Comparison of ENCODE assay signal across 8 mouse cellular contexts in the genomic region with DNA sequence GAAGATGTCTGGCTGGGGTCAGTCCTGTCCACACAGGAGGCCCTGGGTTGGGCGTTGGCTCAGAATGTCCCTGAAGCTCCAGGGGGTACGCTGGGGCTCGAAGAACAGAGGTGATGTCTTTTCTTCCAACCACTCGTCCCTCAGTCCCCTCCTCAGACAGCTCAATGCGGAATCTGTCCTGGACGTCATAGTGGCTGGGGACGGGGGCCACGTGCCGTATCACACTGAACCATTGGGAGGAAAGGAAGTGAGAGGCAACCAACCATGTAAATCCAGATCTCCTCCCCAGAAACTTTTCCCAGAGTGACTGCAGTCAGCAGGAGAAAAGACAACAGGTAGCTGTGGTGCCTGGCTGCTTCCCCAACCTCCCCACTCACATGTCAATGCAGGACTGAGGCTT. TPM values are rescaled to one million over a fixed set of nuclear protein-coding genes. Genes with fewer than 3 reads are reported as not detected.
DNase-seq lines count a peak whose midpoint lies in the region; ATAC-seq and TF ChIP-seq lines count a peak whose summit lies in the region.

No protein-coding gene starts in this region.

- H3K4me2 ChIP-seq in embryonic facial prominence, embryonic 12.5 days (replicated peaks), result peak overlapping the region; percentile 96
- peak overlapping the region; percentile 93 for H3K4me2 ChIP-seq in intestine, embryonic 15.5 days (replicated peaks)
- H3K4me2 ChIP-seq in myocyte (ENCODE audit: low read depth), result peak overlapping the region; percentile 96

- peaks cover 27% of the 10 kb centered on the region for H3K4me1 ChIP-seq in embryonic facial prominence, embryonic 12.5 days
- H3K4me1 ChIP-seq in intestine, embryonic 15.5 days (replicated peaks), result peaks cover 20% of the 10 kb centered on the region

- H3ac ChIP-seq in myocyte (ENCODE audit: control insufficient read depth, insufficient read length), result no peak overlapping the region

- peak overlapping the region; percentile 74; the same call in 1 of the 2 replicates for H3K9ac ChIP-seq in embryonic facial prominence, embryonic 12.5 days
- peak overlapping the region; percentile 86 for H3K9ac ChIP-seq in intestine, embryonic 15.5 days

- H3K36me3 ChIP-seq in embryonic facial prominence, embryonic 12.5 days, result peaks cover 9% of the 10 kb centered on the region
- no peaks in the 10 kb centered on the region for H3K36me3 ChIP-seq in intestine, embryonic 15.5 days
- H3K36me3 ChIP-seq in myocyte (ENCODE audit: control insufficient read depth, insufficient read depth), result no peaks in the 10 kb centered on the region

- no peak for TF ChIP-seq CTCF in layer of hippocampus, adult 2 months (conservative IDR thresholded peaks at IDR 0.05)

- H3K27me3 ChIP-seq in embryonic facial prominence, embryonic 12.5 days, result no peaks in the 10 kb centered on the region
- H3K27me3 ChIP-seq in intestine, embryonic 15.5 days (replicated peaks), result no peaks in the 10 kb centered on the region
- no peaks in the 10 kb centered on the region for H3K27me3 ChIP-seq in myocyte (ENCODE audit: control insufficient read depth, insufficient read depth, insufficient read length)

- 0 out of 2 replicates have a peak overlapping the region, but pooled peaks have one; percentile 95 for H3K27ac ChIP-seq in layer of hippocampus, adult 2 months
- H3K27ac ChIP-seq in embryonic facial prominence, embryonic 12.5 days, result no peak overlapping the region; the same call in 1 of the 2 replicates
- H3K27ac ChIP-seq in intestine, embryonic 15.5 days, result peak overlapping the region; percentile 66

- no peak for DNase-seq in layer of hippocampus, adult 2 months (ENCODE audit: low spot score in 2 of 2)
- no peak for DNase-seq in layer of hippocampus, postnatal 10 days (ENCODE audit: low spot score in 2 of 2)
- no peak for DNase-seq in thymus, postnatal 4 days
- DNase-seq in urinary bladder, postnatal 4 days (ENCODE audit: low spot score in 2 of 2), result no peak
- DNase-seq in right cerebral cortex, postnatal 25 days, result no peak

- peaks cover 13% of the 10 kb centered on the region for H3K79me2 ChIP-seq in myocyte (ENCODE audit: control insufficient read depth, insufficient read depth)

- H3K9me3 ChIP-seq in embryonic facial prominence, embryonic 12.5 days, result no peaks in the 10 kb centered on the region
- H3K9me3 ChIP-seq in intestine, embryonic 15.5 days, result no peaks in the 10 kb centered on the region

- no peak for TF ChIP-seq POLR2A in myocyte (IDR thresholded peaks at IDR 0.05; ENCODE audit: insufficient read length, low read depth)

- ATAC-seq in embryonic facial prominence, embryonic 12.5 days (ENCODE audit: insufficient number of reproducible peaks, insufficient read depth, low FRiP score, low TSS enrichment), result no peak
- no peak for ATAC-seq in intestine, embryonic 15.5 days

- WGBS in embryonic facial prominence, embryonic 12.5 days, result 58% methylated on average over 9 of the region's 9 CpGs
- WGBS in intestine, embryonic 15.5 days, result 72% methylated on average over 9 of the region's 9 CpGs

- peak overlapping the region; percentile 96 for H3K4me3 ChIP-seq in layer of hippocampus, adult 2 months
- peak overlapping the region; percentile 64 for H3K4me3 ChIP-seq in embryonic facial prominence, embryonic 12.5 days
- H3K4me3 ChIP-seq in intestine, embryonic 15.5 days (replicated peaks), result peak overlapping the region; percentile 66
- peak overlapping the region; percentile 56 for H3K4me3 ChIP-seq in myocyte

TF ChIP-seq in myocyte, 11 proteins besides CTCF, POLR2A, EP300 and RAD21:
- TF ChIP-seq E2F4 (IDR thresholded peaks at IDR 0.05; ENCODE audit: insufficient read depth) (no peak), MYOD1 (IDR thresholded peaks at IDR 0.05; ENCODE audit: control insufficient read depth in 1 of 3, insufficient read length in 2 of 3, low read depth in 2 of 3) (no peak), TCF12 (IDR thresholded peaks at IDR 0.05; ENCODE audit: insufficient read depth, poor library complexity, severe bottlenecking) (no peak), USF1 (IDR thresholded peaks at IDR 0.05; ENCODE audit: low read depth) (no peak), SRF (IDR thresholded peaks at IDR 0.05; ENCODE audit: control insufficient read depth, insufficient read length, low read depth) (no peak), REST (IDR thresholded peaks at IDR 0.05; ENCODE audit: insufficient read depth, insufficient read length) (no peak), MYOG (IDR thresholded peaks at IDR 0.05; ENCODE audit: control insufficient read depth in 1 of 3, insufficient read depth in 1 of 3, insufficient read length in 2 of 3, low read depth in 2 of 3) (no peak), CEBPB (IDR thresholded peaks at IDR 0.05; ENCODE audit: insufficient read depth, poor library complexity, severe bottlenecking) (no peak), MAX (IDR thresholded peaks at IDR 0.05; ENCODE audit: low read depth) (no peak), POLR2AphosphoS2 (IDR thresholded peaks at IDR 0.05; ENCODE audit: insufficient read length, low read depth) (no peak), TCF3 (IDR thresholded peaks at IDR 0.05; ENCODE audit: insufficient read length, low read depth) (no peak)
TF ChIP-seq in myocyte: peak in this region for 0.

RNA-seq across cellular contexts. Expression of a gene that starts 1.3 kb away (rescaled TPM):
- 10 to 100 TPM; 26.2 to 29.3 TPM for total RNA-seq in layer of hippocampus, adult 2 months (2021)
- 10 to 100 TPM; 46.1 to 51.8 TPM for total RNA-seq in layer of hippocampus, postnatal 10 days (2021)
- 28.4 and 28.7 TPM in 2 replicates for polyA plus RNA-seq in embryonic facial prominence, embryonic 12.5 days (2016; fragmentation: Nextera tagmentation; extraction: Ambion mirVana)
- polyA plus RNA-seq in intestine, embryonic 15.5 days (2015; fragmentation: Nextera tagmentation; extraction: Ambion mirVana), result 24.6 and 29.6 TPM in 2 replicates
- 30.3 TPM for polyA plus RNA-seq in myocyte (2012; fragmentation: generic; extraction: Trizol)

RNA-seq across cellular contexts. Expression of a gene that starts 14.0 kb away (rescaled TPM):
- 1 to 10 TPM; 6.1 to 8.4 TPM for total RNA-seq in layer of hippocampus, adult 2 months (2021)
- 10 to 100 TPM; 10.7 to 12.0 TPM for total RNA-seq in layer of hippocampus, postnatal 10 days (2021)
- 124 and 128 TPM in 2 replicates for polyA plus RNA-seq in embryonic facial prominence, embryonic 12.5 days (2016; fragmentation: Nextera tagmentation; extraction: Ambion mirVana)
- polyA plus RNA-seq in intestine, embryonic 15.5 days (2015; fragmentation: Nextera tagmentation; extraction: Ambion mirVana), result 103 and 109 TPM in 2 replicates
- polyA plus RNA-seq in myocyte (2012; fragmentation: generic; extraction: Trizol), result 368 TPM

RNA-seq across cellular contexts. Expression of a gene that starts 29.2 kb away (rescaled TPM):
- under 1 TPM in 1 of 2 experiments, not detected in 1; 0.56 TPM for total RNA-seq in layer of hippocampus, adult 2 months (2021)
- total RNA-seq in layer of hippocampus, postnatal 10 days (2021), result under 1 TPM; 0.27 to 0.36 TPM
- polyA plus RNA-seq in embryonic facial prominence, embryonic 12.5 days (2016; fragmentation: Nextera tagmentation; extraction: Ambion mirVana), result 0.22 and 0.36 TPM in 2 replicates
- 0.15 TPM in 1 of 2 replicates, not detected in the other for polyA plus RNA-seq in intestine, embryonic 15.5 days (2015; fragmentation: Nextera tagmentation; extraction: Ambion mirVana)
- 0.72 TPM for polyA plus RNA-seq in myocyte (2012; fragmentation: generic; extraction: Trizol)

RNA-seq across cellular contexts. Expression of a gene that starts 29.3 kb away (rescaled TPM):
- 10 to 100 TPM; 25.4 to 28.1 TPM for total RNA-seq in layer of hippocampus, adult 2 months (2021)
- 10 to 100 TPM; 13.2 to 20.1 TPM for total RNA-seq in layer of hippocampus, postnatal 10 days (2021)
- 30.8 and 34.0 TPM in 2 replicates for polyA plus RNA-seq in embryonic facial prominence, embryonic 12.5 days (2016; fragmentation: Nextera tagmentation; extraction: Ambion mirVana)
- polyA plus RNA-seq in intestine, embryonic 15.5 days (2015; fragmentation: Nextera tagmentation; extraction: Ambion mirVana), result 34.7 and 36.3 TPM in 2 replicates
- polyA plus RNA-seq in myocyte (2012; fragmentation: generic; extraction: Trizol), result 29.1 TPM

RNA-seq across cellular contexts. Expression of a gene that starts 29.4 kb away (rescaled TPM):
- 10 to 100 TPM; 15.5 to 19.7 TPM for total RNA-seq in layer of hippocampus, adult 2 months (2021)
- 1 to 10 TPM; 8.7 to 8.9 TPM for total RNA-seq in layer of hippocampus, postnatal 10 days (2021)
- polyA plus RNA-seq in embryonic facial prominence, embryonic 12.5 days (2016; fragmentation: Nextera tagmentation; extraction: Ambion mirVana), result 9.2 and 11.8 TPM in 2 replicates
- 7.4 and 8.0 TPM in 2 replicates for polyA plus RNA-seq in intestine, embryonic 15.5 days (2015; fragmentation: Nextera tagmentation; extraction: Ambion mirVana)
- polyA plus RNA-seq in myocyte (2012; fragmentation: generic; extraction: Trizol), result 3.3 TPM
